Mouse (Mus musculus): ENCODE measurements at regions not wholly inside any gene's neighbourhood (a gene's known extent, or its start where the extent isn't known, plus 50 kb on each side); places are given as distances from the start of the nearest gene placed in this dataset.

DNA sequence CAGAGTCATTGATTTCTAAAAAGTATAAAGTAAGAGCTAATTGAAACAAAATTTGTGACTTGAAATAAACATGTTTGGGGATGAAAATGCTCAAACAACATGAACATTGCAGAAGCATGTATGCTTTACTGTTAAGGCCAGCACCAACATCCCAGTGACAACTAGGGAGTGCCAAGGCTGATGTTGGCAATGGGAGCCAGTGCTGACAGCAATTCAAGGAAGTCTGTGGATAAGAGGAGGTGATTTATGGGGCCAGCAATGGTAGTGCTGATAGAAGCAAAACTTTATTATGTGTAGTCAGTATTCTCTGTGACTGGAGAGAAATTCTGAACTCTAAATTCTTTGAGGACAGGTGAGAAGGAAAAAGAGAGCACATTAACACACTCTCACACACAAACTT, 424.4 kb upstream of the Nrxn1 start:
- TF ChIP-seq POLR2A (IDR thresholded peaks at IDR 0.05; ENCODE audit: borderline replicate concordance, insufficient read depth, low read length) (no peak), CTCF (IDR thresholded peaks at IDR 0.05; ENCODE audit: borderline replicate concordance, insufficient read depth, low read depth, low read length) (no peak)

Data from cerebellum, adult 2 months (tissue).